Mouse (Mus musculus): Measurements from ENCODE around the gene Arhgap42.

GRCm38 (mm10) chr9:9288140-9288539 lies 49.2 kb upstream of the Arhgap42 start:
- TF ChIP-seq CTCF (IDR thresholded peaks at IDR 0.05; ENCODE audit: borderline replicate concordance, extremely low read depth, insufficient read depth, insufficient read length) (no peak), POLR2A (IDR thresholded peaks at IDR 0.05; ENCODE audit: borderline replicate concordance, extremely low read depth, insufficient read depth, insufficient read length, poor library complexity, severe bottlenecking) (no peak)

All from brain, embryonic 14.5 days (tissue).